Mouse (Mus musculus) spleen, adult 2 months (tissue): ENCODE measurements around the gene Ggt5.

Experiments used
- CTCF ChIP-seq: fragments of 200-500 bp; IDR thresholded peaks from 2 replicates; pipeline ENCODE4 v1.5.1; 2011; ENCODE audit warnings: mild to moderate bottlenecking, inconsistent platforms; ENCODE audit not compliant: insufficient read depth, insufficient read length, insufficient replicate concordance; ENCODE audit errors: extremely low read depth
- POLR2A ChIP-seq: fragments of 200-500 bp; IDR thresholded peaks from 2 replicates; pipeline ENCODE4 v1.6.1; 2011; ENCODE audit warnings: low read depth, low read length, inconsistent platforms

DNA sequence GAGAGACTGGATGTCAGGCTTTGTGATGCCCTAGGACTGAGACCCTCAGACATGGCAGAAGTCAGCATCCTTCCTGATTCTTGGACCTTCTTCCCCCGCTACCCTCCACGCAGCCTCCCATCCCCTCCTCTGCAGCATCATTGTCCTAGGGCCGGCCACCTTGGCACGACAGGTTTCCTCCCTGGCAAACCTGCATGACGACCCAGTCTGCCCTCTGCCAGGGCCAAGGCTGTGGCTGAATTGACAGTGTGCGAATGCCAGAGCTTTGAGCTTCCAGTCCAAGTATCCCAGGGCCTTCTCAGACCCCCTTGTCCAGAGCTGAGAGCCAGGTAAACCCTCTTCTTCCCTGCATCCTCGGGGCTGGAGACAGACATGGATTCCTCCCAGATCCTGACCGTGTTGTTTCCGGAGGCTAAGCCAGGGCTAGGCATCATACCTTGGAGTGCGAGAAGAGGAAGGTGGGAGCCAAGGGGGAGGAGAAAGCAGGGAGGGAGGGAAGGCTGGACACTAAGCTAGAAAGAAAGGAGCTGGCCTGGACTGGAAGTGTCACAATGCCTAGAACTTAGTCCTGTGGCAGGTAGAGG lies 28.0 kb upstream of the Ggt5 start, which contains the start of gene Ggt1:
- no peak for TF ChIP-seq CTCF
- TF ChIP-seq POLR2A = no peak
